Mouse (Mus musculus): Measurements from ENCODE around the gene Il20rb.

The Il20rb gene

DNA sequence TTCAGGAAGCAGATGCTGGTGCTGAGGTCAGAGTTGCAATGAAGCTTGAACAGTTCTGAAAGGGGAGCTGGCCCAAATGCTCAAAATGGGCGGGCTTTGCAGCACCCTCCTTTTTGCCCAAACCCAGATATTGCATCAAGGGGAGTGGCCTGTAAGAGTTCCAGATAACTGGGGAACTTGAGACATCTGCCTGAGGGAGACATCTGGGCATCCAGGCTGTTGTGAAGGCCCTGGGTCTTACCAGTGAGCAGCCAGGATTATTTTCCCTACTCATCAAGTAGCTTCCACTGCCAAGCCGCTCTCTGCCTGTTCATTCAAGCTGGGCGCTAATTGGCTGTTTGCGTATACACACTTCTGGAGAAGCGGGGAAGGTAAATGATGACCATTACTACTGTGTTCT, at the start of gene Il20rb:
Gene Il20rb (minus strand): TSS at position 358 of the 400 bp plus-strand sequence.
- no peak for DNase-seq

DNA sequence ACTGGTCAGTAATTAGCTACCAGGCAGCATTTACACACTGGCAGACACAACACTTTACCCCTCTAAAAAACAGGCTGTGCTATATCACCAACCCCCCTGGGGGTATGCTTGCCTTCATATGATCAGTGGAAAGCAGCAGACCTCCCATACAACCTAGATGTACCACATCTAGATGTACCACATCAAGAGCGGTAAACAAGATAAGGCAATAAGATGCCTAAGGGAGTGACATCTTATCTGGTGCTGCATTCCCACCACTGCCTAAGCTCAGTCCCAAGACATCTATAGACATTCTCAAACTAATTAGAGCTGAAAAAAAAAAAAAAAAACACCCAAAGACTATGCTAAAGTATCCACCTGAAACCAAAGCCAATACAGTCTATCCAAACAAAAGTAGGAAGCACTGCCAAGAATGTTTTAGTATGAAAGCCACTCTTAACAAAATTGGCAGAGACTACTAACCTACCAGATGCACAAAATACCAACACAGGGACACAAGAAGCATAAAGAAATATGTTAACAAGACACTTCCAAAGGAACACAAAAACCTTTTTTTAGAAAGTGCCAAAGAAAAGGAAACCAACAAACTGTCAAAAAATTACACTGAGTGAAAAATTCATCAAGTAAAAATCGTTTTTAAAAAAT, 49.2 kb upstream of the Il20rb start:
- DNase-seq = no peak

DNA sequence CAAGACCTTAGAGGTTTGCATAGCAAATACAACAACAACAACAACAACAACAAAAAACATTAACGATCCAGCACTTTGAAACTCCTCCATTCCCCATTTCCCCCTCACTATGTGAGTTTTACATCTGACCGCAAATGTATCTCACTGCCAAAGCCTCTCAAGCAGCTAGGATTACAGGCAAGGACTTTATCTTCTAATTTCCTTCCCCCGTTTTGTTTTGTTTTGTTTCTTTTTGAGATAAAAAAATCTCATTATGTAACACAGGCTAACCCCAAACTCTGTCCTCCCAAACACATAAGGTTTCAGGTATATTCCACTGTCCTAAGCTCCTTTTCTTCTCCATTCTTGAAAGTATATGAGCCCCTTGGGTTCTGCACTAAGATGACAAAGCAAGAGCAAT, 48.1 kb upstream of the Il20rb start:
- DNase-seq = no peak

DNA sequence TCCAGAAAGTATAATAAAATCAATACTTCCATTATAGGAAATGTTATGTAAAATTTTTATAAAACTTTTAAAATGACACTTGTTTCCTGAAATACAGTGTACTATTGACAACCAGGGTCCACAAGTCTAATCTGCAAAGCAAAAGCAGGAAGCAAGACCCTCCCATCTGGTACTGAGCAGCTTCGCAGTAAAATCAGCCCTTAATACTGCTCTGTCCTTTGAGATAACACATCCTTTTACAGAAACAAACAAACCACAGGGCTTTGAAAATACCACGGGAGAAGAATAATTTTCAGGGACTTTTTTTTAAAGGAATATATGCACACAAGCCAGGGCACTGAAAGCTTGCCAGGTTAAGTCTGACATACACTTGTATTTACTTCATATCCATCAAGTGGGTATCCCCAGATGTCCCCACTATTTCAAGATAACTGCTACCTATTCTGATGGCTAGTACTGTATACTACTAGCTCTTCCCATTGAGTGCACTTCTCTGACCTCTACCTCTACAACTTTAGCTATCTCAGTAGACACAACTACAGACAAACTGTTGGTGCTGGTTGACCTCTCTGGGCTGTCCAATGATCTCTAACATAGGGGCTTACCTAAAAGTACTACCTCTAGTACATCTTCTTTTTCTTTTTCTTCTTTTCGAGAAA, 46.4 kb upstream of the Il20rb start:
- DNase-seq = no peak

DNA sequence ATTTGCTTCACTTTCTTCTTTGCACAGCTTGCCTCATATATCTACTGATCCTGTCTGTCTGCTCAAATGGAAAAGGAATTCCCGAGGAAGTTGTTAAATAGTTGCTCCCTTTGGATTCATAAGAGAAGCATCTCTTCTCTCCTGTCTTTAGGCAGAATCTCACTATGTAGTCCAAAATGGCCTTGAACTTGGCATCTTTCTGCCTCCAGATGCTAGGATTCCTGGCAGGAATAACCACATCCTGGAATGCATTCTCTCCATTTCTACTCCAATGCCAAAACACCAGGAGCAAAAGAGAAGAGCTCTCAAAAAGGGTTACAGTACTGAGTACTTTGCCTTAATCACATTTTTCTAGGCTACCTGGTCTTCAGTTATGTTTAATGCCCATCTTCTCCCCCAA, 44.7 kb upstream of the Il20rb start:
- DNase-seq = no peak

DNA sequence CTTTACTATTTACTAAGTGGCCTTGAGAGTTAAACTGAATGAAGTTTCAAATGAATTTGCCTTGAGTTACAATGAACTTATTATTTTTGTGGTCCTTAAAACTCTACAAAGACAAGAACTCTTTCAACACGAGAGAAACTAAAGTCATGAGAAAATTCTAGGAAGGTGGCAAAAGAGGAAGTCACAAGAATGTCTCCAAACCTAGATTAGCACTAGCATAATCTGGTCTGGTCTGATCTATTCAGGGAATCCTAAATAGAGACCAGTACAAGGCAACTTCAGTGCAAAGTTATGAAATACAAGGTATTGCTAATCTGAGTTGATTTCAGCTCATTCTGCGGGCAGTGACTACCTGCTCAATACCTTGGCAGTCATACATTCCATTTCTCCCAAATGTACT, 38.6 kb upstream of the Il20rb start:
- DNase-seq = no peak

DNA sequence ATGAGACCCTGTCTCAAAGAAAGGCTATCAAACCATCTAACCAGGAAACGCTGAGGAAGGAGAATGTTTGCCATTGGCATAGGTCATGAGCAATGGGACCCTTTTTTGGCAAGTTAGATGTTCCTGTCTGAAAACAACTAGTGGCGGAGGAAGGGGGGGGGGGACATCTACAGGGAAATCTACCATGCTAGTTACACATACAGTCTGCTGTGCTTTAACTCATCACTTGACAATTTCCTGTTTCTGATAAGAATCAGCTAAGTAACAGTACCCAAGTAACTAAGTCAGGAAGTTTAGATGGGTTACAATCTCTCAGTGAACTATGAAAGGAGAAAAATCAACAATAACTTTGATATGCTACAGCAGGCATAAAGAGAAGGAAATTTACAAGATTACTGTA, 35.4 kb upstream of the Il20rb start:
- no peak for DNase-seq

DNA sequence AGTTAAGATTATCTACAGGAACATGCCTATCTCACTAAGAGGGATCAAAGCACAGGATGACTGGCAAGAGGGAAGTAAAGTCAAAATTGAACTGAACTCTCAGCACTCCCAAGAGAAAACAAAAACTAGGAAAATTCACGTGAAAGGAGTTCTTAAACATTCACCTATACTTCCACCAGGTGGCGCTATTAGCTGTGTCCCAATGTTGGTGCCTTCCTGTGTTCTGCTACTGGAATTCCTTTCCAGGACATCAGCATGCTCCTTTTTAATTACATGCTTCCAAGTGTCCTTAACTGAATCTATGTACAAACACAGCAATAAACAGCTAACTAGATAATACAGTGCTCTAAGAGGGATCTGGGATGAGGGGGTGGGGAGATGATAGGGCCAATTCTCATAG, 34.0 kb upstream of the Il20rb start:
- peak in 1 of 2 experiments; percentile 65 for DNase-seq

DNA sequence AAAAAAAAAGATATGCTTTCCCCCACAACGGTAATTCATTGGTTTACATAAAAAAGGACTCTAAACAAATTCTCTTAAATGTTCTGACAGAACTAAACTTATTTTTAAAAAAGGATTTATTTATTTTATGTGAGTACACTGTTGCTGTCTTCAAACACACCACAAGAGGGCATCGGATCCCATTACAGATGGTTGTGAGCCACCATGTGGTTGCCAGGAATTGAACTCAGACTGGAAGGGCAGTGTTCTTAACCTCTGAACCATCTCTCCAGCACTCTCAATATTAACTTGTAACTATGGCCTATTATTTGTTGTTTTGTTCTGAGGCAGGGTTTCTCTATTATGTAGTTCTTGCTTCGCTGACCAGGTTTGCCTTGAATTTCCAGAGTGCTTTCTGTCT, 33.4 kb upstream of the Il20rb start:
- peak in 1 of 2 experiments; percentile 19 for DNase-seq

DNA sequence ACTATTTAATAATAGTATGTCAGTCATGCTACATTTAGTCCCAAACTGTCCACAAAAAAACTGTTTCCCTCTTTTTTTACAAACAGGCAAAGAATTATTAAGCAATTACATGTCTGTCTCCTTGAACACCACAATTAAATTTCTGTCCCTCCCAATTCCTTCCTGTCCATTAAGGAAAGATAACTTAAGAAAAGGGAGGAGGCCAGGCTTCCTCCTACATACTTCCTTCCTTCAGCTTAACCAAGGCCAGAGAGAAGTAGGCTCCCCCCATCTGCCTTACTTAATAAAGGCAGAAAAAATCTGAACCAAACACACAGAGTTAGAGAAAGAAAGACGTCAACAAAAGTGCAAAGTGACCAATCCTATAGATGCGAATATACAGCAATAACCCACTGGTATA, 21.0 kb upstream of the Il20rb start:
- DNase-seq = no peak

DNA sequence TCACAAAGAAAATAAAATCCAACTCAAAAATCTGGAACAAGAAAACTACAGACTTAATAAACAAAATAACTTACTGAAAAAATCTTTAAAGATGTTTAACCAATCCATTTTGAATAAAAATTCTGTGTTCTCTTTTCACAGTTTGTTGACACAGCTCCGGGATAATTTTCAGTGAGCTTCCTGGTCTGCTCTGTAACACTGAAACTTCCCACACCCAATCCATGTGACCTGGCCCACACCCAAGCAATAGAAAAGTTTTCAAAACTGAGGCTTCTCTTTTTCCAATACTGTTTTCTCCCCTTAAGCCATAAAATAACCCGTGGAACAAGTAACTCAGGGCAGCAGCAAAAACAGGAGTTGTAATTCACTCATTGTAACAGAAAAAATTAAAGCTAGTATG, 20.1 kb upstream of the Il20rb start:
- DNase-seq = peak; percentile 24 to 50

DNA sequence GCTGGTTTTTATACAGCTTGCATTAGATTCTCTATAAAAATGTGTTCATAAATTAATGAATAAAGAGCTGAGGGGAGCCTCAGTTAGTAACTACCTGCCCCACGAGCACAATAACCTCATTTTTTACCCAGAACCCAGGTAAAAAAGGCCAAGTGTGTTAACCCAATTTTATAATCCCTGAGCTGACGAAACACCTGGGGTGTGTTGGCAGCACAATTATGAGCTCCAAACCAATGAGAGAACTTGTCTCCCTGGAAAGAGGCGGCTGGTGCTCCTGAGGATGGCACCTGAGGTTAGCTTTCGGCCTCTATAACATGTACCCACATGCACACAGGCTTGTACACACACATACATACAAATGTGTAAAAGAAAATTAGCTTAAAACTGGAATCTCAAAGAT, 18.9 kb upstream of the Il20rb start:
- no peak for DNase-seq

DNA sequence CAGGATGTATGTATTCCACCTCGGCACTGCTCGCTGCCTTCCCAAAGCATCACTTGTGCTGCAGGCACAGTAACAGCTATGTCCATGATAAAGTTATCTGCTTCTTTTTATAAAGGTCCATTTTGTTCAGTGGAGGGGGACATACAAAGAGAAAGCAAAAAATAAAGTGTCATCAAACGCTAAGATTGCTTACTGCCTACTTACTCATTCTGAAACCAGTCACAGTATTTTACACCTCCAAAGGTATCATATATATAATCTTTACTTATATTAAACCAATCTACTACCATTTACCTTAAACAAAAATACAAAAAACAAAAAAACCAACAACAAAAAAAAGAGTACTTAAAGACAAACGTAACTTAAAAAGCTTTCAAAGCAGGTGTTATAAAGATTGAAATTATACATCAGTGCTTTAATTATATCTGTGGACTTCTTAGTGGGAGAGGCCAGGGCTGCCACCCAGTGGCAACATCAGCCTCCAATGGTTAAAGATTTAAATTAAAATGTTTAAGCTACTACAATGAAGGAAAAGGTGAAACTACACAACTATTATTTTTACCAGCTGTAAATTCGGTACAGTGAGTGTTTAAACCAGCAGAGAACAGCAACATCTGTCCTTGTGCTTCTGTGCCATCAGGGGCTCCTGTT, 7.1 kb upstream of the Il20rb start:
- DNase-seq = no peak

DNA sequence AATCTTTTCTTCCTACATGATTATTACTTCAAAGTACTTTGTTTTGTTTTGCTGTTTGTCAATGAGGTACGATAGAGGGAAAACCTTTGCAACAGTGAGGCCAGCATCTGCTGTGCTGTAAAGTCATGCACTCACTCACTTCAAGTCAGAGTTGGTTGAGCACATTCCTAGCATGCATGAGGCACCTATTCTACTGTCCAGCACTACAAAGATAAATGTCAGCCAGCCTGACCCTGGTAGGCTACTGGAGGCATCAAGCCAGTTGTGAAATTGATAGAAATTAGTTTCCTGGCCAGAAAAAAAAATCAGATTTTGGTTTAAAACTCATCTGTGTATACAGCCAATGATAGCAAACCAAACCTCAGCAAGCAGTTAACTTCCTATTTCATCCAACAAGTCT, 4.8 kb upstream of the Il20rb start:
- no peak for DNase-seq

DNA sequence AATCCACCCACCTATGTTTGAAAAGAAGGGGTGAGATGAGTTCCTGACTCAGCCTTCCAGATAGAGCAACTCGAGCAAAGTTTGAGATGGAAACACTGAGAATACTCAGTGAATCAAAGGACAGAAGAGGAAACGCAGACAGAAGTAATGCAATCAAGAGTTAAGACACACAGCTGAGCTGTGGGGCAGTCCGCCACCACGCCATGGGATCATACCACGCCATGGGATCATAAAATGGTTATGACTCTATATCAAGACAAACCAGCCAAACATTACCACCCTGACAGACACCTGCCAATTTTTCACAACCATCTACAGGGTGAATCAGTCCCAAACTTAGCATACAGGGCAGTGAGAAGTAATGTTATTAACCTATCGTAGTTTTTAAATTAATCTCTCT, 2.4 kb upstream of the Il20rb start:
- DNase-seq = no peak

DNA sequence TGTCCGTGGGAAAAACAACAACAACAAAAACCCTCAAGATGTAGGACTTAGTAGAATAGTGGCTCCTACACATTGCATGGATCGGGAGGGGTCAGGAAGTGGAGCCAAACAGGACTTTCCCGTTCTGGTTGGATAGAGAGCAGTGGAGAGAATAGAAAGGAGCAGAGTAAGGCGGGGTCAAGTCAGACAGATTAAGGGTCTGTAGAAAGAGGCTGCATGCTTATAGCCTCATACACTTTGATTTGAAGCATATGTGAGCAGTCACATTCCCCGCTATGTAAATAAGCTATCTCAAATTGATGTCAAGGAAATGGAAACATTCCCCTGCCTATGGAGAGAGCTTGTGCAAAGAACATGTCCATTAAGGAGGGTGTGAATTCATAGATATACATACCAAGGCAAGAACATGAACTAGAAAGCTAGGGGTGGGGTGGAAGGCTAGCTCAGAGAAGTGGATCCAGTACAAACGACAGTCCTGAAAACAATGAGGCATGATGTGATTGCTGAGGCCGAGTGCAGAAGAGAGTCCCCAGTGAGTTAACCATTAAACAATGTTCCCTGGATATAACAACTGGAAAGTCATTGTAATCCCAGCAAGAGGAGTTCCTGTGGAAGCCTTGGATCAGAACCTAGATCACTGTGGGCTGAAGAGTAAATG, 1.6 kb upstream of the Il20rb start:
- DNase-seq = no peak

DNA sequence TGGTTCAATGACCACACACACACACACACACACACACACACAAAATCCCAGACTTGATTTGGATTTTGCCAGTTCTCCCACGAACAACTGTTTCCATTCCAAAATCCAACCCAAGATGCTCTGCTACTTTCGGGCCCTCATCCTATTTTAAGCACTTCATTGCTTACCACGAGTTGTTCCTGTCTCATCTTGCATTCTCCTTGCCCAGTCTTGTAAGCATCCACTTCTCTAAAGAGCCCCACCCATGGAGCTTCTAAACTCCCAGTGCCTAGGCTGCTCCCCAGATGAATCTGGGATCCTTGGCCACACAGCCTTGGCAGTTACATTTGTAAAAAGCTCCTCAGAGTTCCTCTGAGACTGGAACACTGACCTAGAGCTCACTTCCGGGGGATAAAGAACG, 3.3 kb downstream of the Il20rb start:
- DNase-seq = no peak

DNA sequence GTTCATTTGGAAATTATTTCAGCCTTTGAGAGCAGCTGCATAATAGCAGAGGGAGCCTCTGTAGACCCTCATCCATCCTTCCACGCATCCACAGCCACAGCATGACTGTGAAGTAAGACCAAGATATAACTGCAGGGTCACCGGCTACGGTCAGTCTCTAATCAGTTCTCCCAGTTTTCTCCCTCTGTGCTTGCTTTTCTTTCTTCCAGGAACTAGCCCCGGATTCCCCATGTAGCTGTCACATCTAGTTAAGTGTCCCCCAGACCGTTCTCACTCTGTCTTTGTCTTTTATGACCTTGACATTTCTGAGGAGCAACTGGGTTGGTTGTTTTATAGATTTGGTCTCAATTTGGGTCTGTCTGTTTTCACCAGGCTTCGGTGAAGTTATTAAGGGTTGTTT, 5.0 kb downstream of the Il20rb start:
- DNase-seq = no peak

DNA sequence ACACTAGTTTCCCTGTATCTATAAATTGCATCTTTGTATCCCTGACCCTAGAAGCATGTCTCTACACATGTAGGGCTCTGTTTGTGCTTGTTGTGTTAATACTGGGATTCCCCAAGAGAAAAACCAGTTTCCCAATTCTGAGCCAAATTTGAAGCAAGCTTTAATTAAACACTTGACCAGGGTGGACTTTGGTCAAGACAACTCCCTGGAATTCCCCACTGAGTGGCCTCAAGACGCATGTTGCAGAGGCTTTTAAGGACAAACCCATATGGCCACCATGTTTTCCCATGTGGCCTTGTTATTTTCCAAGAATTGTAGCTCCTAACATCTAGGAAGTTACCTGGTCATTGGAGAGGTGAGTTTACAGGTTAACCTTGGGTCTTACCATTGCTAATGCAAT, 12.5 kb downstream of the Il20rb start:
- no peak for DNase-seq

DNA sequence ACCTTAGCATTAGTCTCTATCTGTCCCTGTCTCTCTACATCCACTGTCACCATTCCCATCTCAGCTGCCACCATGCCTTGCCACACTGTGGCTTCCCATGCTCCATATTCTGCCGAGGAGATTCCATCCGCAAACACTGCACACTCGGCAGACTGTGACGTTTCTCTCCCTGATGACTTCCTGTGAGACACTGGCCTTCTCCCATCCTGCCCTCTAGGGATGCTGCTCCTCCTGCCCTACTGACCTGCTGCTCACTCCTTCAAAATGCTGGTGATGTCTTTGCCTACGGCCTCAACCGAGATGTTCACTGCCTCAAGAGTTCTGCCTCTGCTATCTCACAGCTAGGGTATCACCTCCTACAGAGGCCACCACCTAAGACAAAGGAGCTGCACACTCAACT, 13.2 kb downstream of the Il20rb start:
- no peak for DNase-seq

DNA sequence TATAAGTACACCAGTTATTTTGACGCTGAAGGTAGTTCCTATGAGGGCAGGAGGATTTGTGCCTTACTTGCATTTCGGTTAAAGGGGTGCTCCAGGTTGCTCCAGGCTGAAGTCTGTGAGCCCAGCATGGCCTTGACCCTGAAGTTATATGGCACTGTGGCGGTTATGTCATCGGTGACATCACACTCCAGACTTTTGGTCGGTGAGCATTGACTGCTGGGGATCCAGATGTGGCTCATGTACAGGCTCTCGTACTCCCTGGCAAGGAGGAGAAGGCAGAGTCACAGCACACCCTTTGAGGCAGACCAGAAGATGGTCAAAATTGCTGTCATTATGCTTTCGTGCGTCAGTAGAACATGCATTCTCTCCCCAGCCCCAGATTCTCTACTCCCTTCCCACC, 13.7 kb downstream of the Il20rb start:
- DNase-seq = no peak

DNA sequence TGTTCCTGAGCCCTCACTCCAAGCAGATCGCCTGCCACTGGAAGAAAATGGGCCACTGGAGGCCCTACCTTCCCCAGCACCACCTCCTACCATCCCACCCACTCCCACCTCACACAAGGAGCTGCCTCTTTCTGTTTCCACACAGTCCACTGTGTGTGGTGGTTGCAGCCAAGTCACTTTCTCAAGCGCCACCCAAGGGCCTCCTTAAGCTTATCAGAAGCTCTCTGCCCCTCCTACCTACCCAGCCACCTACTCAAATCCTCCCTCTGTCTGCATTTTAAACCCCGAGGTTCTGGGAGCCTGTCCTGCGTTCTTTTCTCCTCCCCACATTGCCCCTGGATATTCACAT, 15.0 kb downstream of the Il20rb start:
- DNase-seq = no peak

DNA sequence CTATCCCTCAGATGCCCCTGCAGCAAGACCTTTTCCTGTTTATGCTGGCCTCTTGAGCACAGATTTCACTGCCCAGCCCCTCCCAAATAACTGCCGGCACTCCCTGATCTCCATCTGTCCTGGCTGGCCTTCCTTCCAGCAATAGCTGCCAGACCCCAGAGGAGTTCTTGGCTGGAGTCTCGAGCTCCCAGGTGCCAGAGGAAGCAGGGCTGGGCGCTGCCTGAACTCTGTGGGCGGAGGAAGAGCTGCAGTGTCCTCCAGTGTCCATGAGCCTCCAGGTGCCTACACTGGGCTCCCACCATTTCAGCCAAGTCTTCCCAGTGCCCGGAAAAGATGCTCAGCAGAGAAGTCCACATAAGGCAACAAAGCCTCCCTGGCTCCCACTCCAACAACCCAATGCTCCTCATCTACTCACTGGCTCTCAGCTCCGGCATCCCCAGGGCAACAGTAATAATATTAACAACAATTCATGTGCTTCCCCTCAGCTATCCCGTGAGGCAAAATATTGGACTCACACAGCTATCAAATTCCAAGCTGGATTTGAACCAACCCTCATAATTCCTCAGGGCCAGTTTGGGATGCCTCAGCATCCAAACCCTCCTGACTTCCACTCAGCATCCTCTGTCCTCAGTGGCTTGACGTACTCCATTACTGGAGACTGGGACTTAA, 15.5 kb downstream of the Il20rb start:
- DNase-seq = peak; percentile 65 to 84

DNA sequence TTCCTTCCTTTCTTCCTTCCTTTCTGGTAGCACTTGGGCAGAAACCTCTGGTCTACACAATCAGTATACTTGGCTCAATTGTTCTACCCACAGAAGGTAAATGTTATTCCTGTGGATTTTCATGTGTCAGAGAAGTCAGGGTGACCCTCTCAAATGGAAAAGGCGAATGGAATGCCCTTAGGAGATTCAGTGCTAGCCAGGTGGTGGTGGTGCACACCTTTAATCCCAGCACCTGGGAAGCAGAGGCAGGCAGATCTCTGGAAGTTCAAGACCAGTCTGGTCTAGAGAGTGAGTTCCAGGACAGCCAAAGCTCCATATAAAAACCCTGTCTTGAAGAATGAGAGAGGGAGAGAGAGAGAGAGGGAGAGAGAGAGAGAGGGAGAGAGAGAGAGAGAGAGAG, 16.4 kb downstream of the Il20rb start:
- DNase-seq = no peak
